Mouse (Mus musculus) forebrain, postnatal 0 days (tissue): ENCODE data around the gene Asb7. TPM values are rescaled to one million over a fixed set of nuclear protein-coding genes. Genes with fewer than 3 reads are reported as not detected.

Source experiments
- ATAC-seq: fragments of 200-750 bp; cut with Nextera tagmentation; 2 replicates; pipeline ENCODE4 v1.8.0; 2017; ENCODE audit warnings: mild to moderate bottlenecking, moderate library complexity
- DNase-seq: peaks from one replicate; pipeline ENCODE4 v3.0.0-alpha.2; 2015
- H3K27ac ChIP-seq: fragments of 300-500 bp; sonication (generic); 2 replicates; pipeline ENCODE4 v1.5.1; 2014; ENCODE audit warnings: low read depth, mild to moderate bottlenecking, antibody characterized with exemption, low read length, moderate library complexity, mixed read lengths
- H3K27me3 ChIP-seq: fragments of 300-500 bp; sonication (generic); 2 replicates; pipeline ENCODE4 v1.6.1; 2014; ENCODE audit warnings: mild to moderate bottlenecking, low read length, mixed read lengths; ENCODE audit not compliant: insufficient read depth
- H3K36me3 ChIP-seq: fragments of 300-500 bp; sonication (generic); 2 replicates; pipeline ENCODE4 v1.6.1; 2014; ENCODE audit warnings: mild to moderate bottlenecking, moderate library complexity; ENCODE audit not compliant: insufficient read depth
- H3K4me1 ChIP-seq: fragments of 300-500 bp; sonication (generic); 2 replicates; pipeline ENCODE4 v1.6.1; 2014; ENCODE audit warnings: antibody characterized with exemption; ENCODE audit not compliant: insufficient read depth
- H3K4me2 ChIP-seq: fragments of 300-500 bp; sonication (generic); 2 replicates; pipeline ENCODE4 v1.6.1; 2014; ENCODE audit warnings: low read depth, mild to moderate bottlenecking, moderate library complexity
- H3K4me3 ChIP-seq: fragments of 300-500 bp; sonication (generic); 2 replicates; pipeline ENCODE4 v1.5.1; 2014; ENCODE audit warnings: low read depth, low read length, mixed read lengths
- H3K9ac ChIP-seq: fragments of 300-500 bp; sonication (generic); 2 replicates; pipeline ENCODE4 v1.6.1; 2014; ENCODE audit warnings: mild to moderate bottlenecking
- H3K9me3 ChIP-seq: fragments of 300-500 bp; sonication (generic); 2 replicates; pipeline ENCODE4 v1.6.1; 2016; ENCODE audit warnings: low read length
- CTCF ChIP-seq: sonication (generic); IDR thresholded peaks from 2 replicates; pipeline ENCODE4 v1.5.1; 2016; ENCODE audit warnings: antibody characterized with exemption, control low read depth, low read depth
- WGBS: fragments of 180-500 bp; shearing (Covaris S2); extraction: QIAGEN DNeasy Blood & Tissue Kit; methylation state at CpG from one replicate; pipeline ENCODE4 v1.1.7; 2014; 5-methylcytosine and 5-hydroxymethylcytosine counted together
- polyA plus RNA-seq: library from polyadenylated mRNA; unstranded; fragments of >200 nt; fragmentation: Nextera tagmentation; extraction: Ambion mirVana; gene quantifications from 2 replicates; pipeline ENCODE4 v1.2.1, GENCODE M21; 2015
- total RNA-seq: library from RNA; depleted of rRNA; stranded (reverse); fragments of >200 nt; gene quantifications from 2 replicates; pipeline ENCODE4 v1.2.3, GENCODE M21; 2014

Asb7 gene
- total and polyA plus RNA-seq, 2 experiments from 2014 or later, result 12.3 to 29.9 TPM

DNA sequence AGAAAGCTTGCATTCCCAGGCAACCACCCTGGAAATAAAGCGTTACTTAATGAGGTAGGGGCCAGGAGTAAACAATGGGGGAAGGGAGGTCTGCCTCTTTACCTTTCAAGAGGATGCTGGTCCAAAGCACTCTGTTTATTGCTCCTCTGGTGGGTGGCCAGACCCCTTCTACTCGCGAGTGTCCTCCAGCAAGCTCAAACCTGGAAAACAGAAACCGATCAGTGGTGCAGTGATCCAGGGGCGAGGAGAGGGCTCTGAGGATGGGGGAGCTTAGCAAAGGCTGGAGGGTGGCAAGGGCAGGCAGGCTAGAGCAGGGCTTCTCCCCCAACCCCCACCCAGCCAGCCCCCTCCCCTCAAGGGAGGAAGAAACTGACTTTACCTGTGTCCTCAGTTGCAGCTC lies 675 bp downstream of the Asb7 start:
- Histone ChIP-seq H3K4me1 (peaks cover 9% of the 10 kb centered on the region), H3K27ac (no peak overlapping the region), H3K27me3 (no peaks in the 10 kb centered on the region), H3K9me3 (no peaks in the 10 kb centered on the region), H3K4me3 (peak overlapping the region; percentile 83), H3K4me2 (peak overlapping the region; percentile 93), H3K9ac (peak overlapping the region; percentile 60), H3K36me3 (no peaks in the 10 kb centered on the region)
- no peak for ATAC-seq
- 1% methylated on average over 5 of the region's 5 CpGs for WGBS
- TF ChIP-seq CTCF, result no peak
- no peak for DNase-seq

DNA sequence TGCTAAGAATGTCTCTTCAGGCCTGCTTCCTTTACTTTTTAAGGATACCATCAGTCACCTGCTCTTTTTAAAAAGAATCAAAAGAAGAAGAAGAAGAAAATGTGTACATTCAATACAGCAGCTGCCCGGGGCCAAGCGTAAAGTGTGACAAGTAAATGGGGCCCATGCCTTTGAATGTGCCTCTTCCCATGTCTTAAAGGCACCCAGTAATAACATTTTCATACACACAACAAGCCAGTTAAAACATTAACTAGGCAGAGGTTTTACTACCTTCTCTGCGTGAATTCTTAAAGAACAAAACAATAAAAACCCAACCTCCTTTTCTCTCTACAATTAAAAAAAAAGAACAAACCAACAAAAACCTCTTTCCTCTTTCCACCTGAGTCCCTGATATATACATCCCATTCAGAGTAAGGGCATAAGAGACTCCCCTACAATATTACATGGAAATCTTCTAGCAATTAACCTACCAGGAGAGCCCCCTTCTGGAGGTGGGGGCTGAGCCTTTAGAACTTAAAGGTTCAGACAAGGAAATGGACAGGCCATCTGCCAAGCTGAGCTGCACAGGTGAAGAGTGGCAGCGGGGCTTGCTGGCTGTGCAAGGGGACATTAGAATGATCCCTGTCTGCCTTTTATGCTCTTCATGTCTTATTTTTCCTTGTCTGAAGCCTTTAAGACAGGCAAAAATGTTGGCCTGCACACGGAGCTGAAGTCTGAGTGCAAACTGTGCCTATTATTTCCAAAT lies 7.1 kb downstream of the Asb7 start:
- H3K27me3 ChIP-seq, result no peaks in the 10 kb centered on the region
- peaks cover 30% of the 10 kb centered on the region for H3K36me3 ChIP-seq
- H3K4me3 ChIP-seq, result no peak overlapping the region
- no peaks in the 10 kb centered on the region for H3K9me3 ChIP-seq
- H3K9ac ChIP-seq, result no peak overlapping the region
- TF ChIP-seq CTCF, result no peak
- WGBS, result 91% methylated on average over 5 of the region's 5 CpGs
- no peaks in the 10 kb centered on the region for H3K4me1 ChIP-seq
- H3K4me2 ChIP-seq, result no peak overlapping the region
- no peak for DNase-seq
- no peak overlapping the region for H3K27ac ChIP-seq
- no peak for ATAC-seq

DNA sequence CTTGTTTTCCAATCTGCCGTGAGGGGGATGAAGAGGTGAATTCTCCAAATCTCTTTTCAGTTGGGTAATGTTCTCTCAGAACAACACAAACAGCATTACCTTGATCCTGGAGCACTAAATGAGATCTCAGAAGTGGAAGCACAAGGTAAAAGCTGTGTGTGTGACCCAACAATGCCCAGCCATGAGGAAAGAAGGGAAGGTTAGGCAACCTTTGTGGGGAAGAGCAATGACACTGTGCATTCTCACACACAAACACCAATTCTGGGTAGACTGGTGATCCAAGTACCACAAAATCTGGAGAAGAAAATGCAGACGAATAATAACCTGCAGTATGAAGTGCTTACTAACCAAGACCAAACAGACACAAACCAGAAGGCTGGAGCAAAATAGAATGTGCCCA lies 13.6 kb downstream of the Asb7 start:
- ATAC-seq (no peak), DNase-seq (no peak)
- WGBS, result 94% methylated on average over 2 of the region's 2 CpGs
- H3K4me2 ChIP-seq, result no peak overlapping the region
- TF ChIP-seq CTCF, result no peak
- H3K27ac ChIP-seq, result no peak overlapping the region
- H3K36me3 ChIP-seq, result peaks cover 67% of the 10 kb centered on the region
- no peaks in the 10 kb centered on the region for H3K27me3 ChIP-seq
- no peaks in the 10 kb centered on the region for H3K4me1 ChIP-seq
- no peak overlapping the region for H3K9ac ChIP-seq
- no peaks in the 10 kb centered on the region for H3K9me3 ChIP-seq
- H3K4me3 ChIP-seq, result no peak overlapping the region

DNA sequence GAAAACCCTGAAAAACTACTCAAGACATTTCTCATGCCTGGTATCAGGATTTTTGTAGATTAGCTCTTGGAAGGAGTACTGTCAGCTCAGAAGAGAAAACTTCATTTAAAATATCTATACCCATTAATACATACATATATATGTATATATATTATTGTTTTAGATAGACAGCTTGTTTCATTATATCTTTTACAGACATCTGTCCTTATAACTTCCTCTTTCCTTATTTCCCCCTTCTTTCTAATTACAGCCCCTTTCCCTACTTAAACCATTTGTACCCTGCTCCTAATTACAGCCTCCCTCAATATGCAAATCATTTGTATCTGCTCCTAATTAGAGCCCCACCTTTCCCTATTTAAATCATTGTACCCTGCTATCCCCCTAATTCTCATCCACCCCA lies 22.3 kb downstream of the Asb7 start:
- H3K4me3 ChIP-seq, result no peak overlapping the region
- DNase-seq, result no peak
- no peaks in the 10 kb centered on the region for H3K27me3 ChIP-seq
- H3K9ac ChIP-seq, result no peak overlapping the region
- no peak overlapping the region for H3K4me2 ChIP-seq
- H3K36me3 ChIP-seq, result peaks cover 18% of the 10 kb centered on the region
- H3K27ac ChIP-seq, result no peak overlapping the region
- no peaks in the 10 kb centered on the region for H3K4me1 ChIP-seq
- TF ChIP-seq CTCF, result no peak
- H3K9me3 ChIP-seq, result no peaks in the 10 kb centered on the region
- no peak for ATAC-seq

DNA sequence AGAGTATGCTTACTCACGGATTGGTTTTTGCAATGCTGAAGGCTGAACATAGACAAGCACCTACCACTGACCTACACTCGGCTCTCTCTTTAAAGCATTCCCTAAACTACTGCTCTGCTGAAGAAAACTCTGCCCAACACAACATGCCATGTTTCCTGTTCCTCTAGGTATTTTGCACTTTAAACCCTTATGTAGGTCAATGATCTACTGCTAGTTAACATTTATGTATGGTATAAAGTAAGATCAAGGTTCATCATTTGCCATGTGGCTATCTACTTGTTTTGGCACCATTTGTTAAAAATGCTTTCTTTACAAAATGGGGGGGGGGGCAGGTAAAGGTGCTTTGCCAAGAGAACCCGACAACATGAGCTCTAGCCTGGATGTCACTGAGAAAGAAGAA lies 25.8 kb downstream of the Asb7 start:
- no peaks in the 10 kb centered on the region for H3K9me3 ChIP-seq
- no peak for TF ChIP-seq CTCF

DNA sequence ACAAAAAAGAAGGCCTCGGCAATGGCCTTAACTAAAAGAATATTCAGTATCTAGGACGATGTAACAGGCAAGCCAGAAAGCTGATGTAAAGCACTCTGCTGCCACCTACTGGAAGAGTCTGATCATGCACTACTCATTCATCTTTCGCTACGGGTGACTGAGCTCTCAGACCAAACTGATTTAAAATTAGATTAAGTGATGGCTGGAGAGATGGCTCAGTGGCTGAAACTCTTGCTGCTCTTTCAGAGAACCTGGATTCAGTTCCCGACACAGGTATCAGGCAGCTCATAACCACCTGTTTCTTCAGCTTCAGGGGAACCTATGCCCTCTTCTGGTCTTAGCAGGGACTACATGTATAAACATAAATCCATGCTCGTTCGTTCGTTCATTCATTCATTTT lies 27.8 kb downstream of the Asb7 start:
- H3K4me2 ChIP-seq, result peak overlapping the region; percentile 40
- no peaks in the 10 kb centered on the region for H3K4me1 ChIP-seq
- H3K36me3 ChIP-seq, result peaks cover 15% of the 10 kb centered on the region
- H3K27me3 ChIP-seq, result no peaks in the 10 kb centered on the region
- peak; percentile 96 for TF ChIP-seq CTCF
- WGBS, result 12% methylated on average over 8 of the region's 8 CpGs
- no peaks in the 10 kb centered on the region for H3K9me3 ChIP-seq
- DNase-seq, result peak; percentile 94
- peak; percentile 82 for ATAC-seq
- H3K4me3 ChIP-seq, result no peak overlapping the region
- no peak overlapping the region for H3K27ac ChIP-seq
- H3K9ac ChIP-seq, result no peak overlapping the region

More for the DNA sequence above, 25.8 kb downstream of the Asb7 start:
- no peak overlapping the region for H3K9ac ChIP-seq
- H3K4me3 ChIP-seq, result no peak overlapping the region
- no peaks in the 10 kb centered on the region for H3K27me3 ChIP-seq
- H3K4me2 ChIP-seq, result no peak overlapping the region
- no peak overlapping the region for H3K27ac ChIP-seq
- WGBS, result 91% methylated on average over 3 of the region's 3 CpGs
- ATAC-seq (no peak), DNase-seq (no peak)
- peaks cover 14% of the 10 kb centered on the region for H3K36me3 ChIP-seq
- no peaks in the 10 kb centered on the region for H3K4me1 ChIP-seq

DNA sequence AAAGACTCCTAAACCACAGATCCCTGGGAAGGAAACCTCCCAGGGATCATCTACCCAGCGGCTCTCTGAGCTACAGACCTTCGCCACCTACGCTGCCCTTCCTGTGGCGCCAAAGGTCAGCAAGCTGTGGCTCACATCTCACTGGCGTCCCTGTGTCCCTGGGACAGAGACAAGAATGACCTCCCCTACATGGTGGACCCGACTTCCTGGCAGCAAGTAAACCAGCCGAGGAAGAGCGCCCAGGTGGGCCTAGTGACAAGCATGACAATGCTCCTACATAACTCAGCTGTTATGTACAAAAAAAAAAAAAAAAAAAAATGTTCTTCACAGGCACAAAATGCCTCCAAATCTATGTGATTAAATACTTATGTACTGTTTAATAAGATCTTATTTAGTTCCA lies 28.4 kb downstream of the Asb7 start:
- Histone ChIP-seq H3K4me1 (no peaks in the 10 kb centered on the region), H3K27ac (no peak overlapping the region), H3K4me2 (no peak overlapping the region), H3K9me3 (no peaks in the 10 kb centered on the region), H3K27me3 (no peaks in the 10 kb centered on the region), H3K9ac (no peak overlapping the region), H3K36me3 (peaks cover 15% of the 10 kb centered on the region), H3K4me3 (no peak overlapping the region)
- no peak for ATAC-seq
- no peak for DNase-seq
- TF ChIP-seq CTCF, result no peak
- 83% methylated on average over 8 of the region's 8 CpGs for WGBS
